Mouse (Mus musculus) ovary, postnatal 14 days (tissue): ENCODE measurements around the gene Olfr722.
"Not testable (repeated sequence)": the region's sequence is repeated elsewhere in the genome, so short reads cannot be mapped to it uniquely, and the experiment has no call there.

Experiments
- DNase-seq: peaks from one replicate; pipeline ENCODE4 v3.0.0; 2022; ENCODE audit warnings: low spot score

The Olfr722 gene

GRCm38 (mm10) chr14:49901899-49902298 lies at the start of gene Olfr722:
Gene Olfr722 (minus strand): TSS chr14:49901999.
- DNase-seq, result no peak

- DNase-seq, result not testable (repeated sequence)
Observed at GRCm38 (mm10) chr14:49931687-49932086, 29.9 kb upstream of the Olfr722 start, which contains the start of gene Olfr723. Gene Olfr723 (minus strand): TSS chr14:49931787.

DNA sequence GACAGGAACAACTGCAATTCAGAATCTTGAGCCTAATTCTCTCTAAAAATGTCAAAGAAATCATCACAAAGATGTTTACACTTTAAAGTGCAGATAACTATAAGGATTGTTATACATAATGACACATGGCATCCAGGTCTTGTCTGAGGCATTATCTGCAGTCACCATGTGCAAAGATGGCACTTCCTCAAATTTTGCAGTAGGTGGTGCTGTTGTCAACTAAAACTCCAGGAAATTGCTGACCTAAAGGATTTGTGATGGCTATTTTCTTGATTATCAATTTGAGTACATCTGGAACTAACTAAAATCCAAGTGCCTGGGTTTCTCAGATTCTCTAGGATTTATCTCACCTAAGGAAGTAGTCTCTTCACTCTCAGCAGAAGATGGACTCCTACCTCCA lies 41.4 kb downstream of the Olfr722 start:
- no peak for DNase-seq
